Mouse (Mus musculus): ENCODE data around the gene Adk.

The Adk gene

GRCm38 (mm10) chr14:21344896-21345295 is 292.5 kb downstream of the Adk start:
- DNase-seq (ENCODE audit: low read depth, low spot score): no peak

- no peak for DNase-seq (ENCODE audit: low read depth, low spot score)
Observed at GRCm38 (mm10) chr14:21348611-21349260, 296.4 kb downstream of the Adk start.

- DNase-seq (ENCODE audit: low read depth, low spot score): no peak
Observed at GRCm38 (mm10) chr14:21351646-21352045, 299.3 kb downstream of the Adk start.

GRCm38 (mm10) chr14:21356286-21356685 is 303.9 kb downstream of the Adk start:
- no peak for DNase-seq (ENCODE audit: low read depth, low spot score)

- no peak for DNase-seq (ENCODE audit: low read depth, low spot score)
Observed at GRCm38 (mm10) chr14:21359207-21359895, 307.0 kb downstream of the Adk start.

GRCm38 (mm10) chr14:21359896-21360525 is 307.6 kb downstream of the Adk start:
- DNase-seq (ENCODE audit: low read depth, low spot score): no peak

- DNase-seq (ENCODE audit: low read depth, low spot score): peak; percentile 25
Observed at GRCm38 (mm10) chr14:21367095-21367494, 314.7 kb downstream of the Adk start.

- no peak for DNase-seq (ENCODE audit: low read depth, low spot score)
Observed at GRCm38 (mm10) chr14:21368622-21369021, 316.2 kb downstream of the Adk start.

GRCm38 (mm10) chr14:21369127-21369526 is 316.8 kb downstream of the Adk start:
- peak; percentile 77 for DNase-seq (ENCODE audit: low read depth, low spot score)

- no peak for DNase-seq (ENCODE audit: low read depth, low spot score)
Observed at GRCm38 (mm10) chr14:21371946-21372345, 319.6 kb downstream of the Adk start.

GRCm38 (mm10) chr14:21372689-21373088 is 320.3 kb downstream of the Adk start:
- no peak for DNase-seq (ENCODE audit: low read depth, low spot score)

GRCm38 (mm10) chr14:21383701-21384428 is 331.5 kb downstream of the Adk start:
- DNase-seq (ENCODE audit: low read depth, low spot score): no peak

GRCm38 (mm10) chr14:21399506-21399905 is 347.1 kb downstream of the Adk start:
- DNase-seq (ENCODE audit: low read depth, low spot score): no peak

- DNase-seq (ENCODE audit: low read depth, low spot score): no peak
Observed at GRCm38 (mm10) chr14:21402157-21402601, 349.8 kb downstream of the Adk start.

- no peak for DNase-seq (ENCODE audit: low read depth, low spot score)
Observed at GRCm38 (mm10) chr14:21402621-21403405, 350.4 kb downstream of the Adk start.

- peak; percentile 2 for DNase-seq (ENCODE audit: low read depth, low spot score)
Observed at GRCm38 (mm10) chr14:21406946-21407345, 354.6 kb downstream of the Adk start.

- DNase-seq (ENCODE audit: low read depth, low spot score): no peak
Observed at GRCm38 (mm10) chr14:21408846-21409245, 356.5 kb downstream of the Adk start.

GRCm38 (mm10) chr14:21410769-21411477 is 358.5 kb downstream of the Adk start:
- DNase-seq (ENCODE audit: low read depth, low spot score): no peak

- no peak for DNase-seq (ENCODE audit: low read depth, low spot score)
Observed at GRCm38 (mm10) chr14:21411524-21411923, 359.1 kb downstream of the Adk start.

GRCm38 (mm10) chr14:21418332-21418731 is 366.0 kb downstream of the Adk start:
- no peak for DNase-seq (ENCODE audit: low read depth, low spot score)

GRCm38 (mm10) chr14:21427369-21427768 is 375.0 kb downstream of the Adk start:
- DNase-seq (ENCODE audit: low read depth, low spot score): no peak

Measured in skeletal muscle tissue, adult 2 months (tissue).